Mouse (Mus musculus) ovary, postnatal 36 days (tissue): Measurements from ENCODE around the gene B3gnt9.
A peak's percentile ranks its signal among the peaks of the same experiment; 100 is the strongest.
"Not testable (repeated sequence)": the region's sequence is repeated elsewhere in the genome, so short reads cannot be mapped to it uniquely, and the experiment has no call there.

Experiments
- DNase-seq: peaks from one replicate; pipeline ENCODE4 v3.0.0; 2022; ENCODE audit warnings: low spot score, mixed read lengths

Gene B3gnt9

DNA sequence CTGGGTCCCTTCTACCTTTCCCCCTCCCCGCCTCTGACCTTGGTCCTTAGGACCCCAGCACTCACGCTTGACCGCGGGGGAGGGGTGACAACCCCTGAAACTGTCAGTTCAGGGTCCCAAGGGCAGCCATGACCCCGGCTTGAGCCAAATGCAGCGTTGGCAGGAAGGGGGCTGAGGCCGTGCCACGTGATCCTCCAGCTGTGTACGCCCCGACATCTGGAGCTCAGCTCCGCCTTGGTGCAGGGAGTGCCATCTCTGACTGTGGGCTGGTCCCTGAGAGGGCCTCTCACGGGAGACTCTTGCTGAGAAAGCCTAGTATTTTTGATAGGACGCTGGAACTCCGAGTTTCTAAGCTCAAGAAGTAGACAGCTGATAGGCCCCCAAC, at the start of gene B3gnt9:
TSS of gene B3gnt9 (minus strand) at position 188 of the 385 bp plus-strand sequence.
- peak; percentile 72 for DNase-seq

DNA sequence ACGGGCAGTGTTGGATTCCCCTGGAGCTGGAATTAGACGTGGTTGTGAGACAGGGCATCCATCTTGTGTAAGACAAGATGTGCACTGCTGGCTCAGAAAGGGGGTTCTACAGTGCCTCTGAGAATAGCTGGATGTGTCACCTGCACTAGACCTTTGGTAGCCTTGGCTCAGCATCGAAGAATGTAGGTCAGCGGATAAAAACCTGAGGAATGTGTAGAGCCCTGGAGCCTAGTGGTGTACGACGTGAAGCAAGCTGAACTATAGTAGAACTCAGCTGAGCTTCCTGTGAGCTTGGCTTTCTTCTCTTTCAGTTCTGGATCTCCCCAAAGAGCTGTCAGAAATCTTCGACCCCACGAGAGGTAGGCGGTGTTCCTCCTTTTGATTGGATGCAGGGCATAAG, 48.9 kb upstream of the B3gnt9 start:
- no peak for DNase-seq

DNA sequence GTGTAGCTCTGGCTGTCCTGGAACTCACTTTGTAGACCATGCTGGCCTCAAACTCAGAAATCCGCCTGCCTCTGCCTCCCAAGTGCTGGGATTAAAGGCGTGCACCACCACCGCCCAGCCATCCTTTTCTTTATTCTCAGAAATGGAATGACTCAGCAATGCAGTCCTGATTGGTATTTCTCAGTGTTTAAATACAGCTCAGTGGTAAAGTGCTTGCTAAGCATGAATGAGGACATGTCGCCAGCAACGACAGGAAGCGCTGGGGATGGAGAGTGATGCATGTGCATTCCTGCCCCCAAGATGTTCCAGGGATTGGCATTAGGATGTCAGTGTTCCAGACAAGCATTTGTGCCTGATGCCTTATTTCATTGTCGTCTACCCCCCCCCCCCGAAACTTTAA, 48.4 kb upstream of the B3gnt9 start:
- no peak for DNase-seq

DNA sequence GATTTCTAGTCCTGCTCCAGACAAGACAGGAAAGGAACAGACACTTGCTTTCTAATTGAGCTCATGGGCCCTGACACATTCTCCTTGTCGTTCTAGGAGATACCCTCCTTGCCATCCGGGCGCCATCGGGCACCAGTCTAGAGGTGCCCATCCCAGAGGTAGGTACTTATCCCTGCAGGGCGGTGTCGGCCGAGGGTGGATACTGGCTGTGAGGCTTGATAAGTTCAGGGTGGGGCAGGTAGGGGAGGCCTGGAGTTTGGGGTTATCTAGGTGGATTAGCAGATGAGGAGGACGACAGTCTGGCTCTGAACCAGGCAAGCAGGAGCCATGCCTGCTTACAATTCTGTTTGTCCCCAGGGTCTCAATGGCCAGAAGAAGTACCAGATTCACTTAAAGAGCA, 45.0 kb upstream of the B3gnt9 start:
- DNase-seq = no peak

DNA sequence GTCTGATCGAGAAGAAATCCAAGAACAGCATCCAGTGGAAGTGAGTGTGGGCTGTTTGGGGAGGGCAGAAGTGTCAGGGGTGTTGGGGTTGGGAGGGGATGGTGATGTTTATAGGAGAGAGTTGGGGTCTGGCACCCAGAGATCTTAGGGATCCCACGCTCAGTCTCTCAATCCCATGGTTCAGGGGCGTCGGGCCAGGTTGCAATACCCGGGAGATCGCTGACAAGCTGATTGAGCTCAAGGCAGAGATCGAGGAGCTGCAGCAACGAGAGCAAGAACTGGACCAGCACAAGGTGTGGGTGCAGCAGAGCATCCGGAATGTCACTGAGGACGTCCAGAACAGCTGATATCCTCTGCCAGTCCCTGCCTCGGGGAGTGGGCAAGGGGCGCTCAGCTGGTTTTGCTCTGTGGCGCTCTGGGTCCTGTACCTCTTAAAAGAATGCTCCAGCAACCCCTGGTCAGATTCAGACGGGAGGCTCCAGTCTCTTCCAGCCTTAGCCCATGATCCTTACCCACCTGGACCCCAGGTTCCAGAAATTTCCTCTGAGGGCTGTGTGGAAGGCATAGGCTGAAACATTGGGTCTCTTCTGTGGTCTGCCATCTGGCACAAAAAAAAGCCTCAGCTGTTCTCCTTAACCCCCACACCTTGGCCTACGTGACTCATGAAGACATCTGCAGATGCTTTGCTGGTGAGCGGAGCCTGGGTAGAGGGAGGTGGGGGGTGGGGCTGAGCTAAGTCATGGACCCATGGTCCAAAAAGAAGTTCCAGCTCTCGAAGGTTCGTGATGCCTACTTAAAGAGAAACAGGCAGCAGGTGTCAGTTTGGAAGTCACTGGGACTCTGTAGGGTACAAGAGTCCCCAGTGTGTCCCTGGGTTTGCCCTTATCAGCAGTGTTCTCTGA, 43.6 kb upstream of the B3gnt9 start:
- no peak for DNase-seq

DNA sequence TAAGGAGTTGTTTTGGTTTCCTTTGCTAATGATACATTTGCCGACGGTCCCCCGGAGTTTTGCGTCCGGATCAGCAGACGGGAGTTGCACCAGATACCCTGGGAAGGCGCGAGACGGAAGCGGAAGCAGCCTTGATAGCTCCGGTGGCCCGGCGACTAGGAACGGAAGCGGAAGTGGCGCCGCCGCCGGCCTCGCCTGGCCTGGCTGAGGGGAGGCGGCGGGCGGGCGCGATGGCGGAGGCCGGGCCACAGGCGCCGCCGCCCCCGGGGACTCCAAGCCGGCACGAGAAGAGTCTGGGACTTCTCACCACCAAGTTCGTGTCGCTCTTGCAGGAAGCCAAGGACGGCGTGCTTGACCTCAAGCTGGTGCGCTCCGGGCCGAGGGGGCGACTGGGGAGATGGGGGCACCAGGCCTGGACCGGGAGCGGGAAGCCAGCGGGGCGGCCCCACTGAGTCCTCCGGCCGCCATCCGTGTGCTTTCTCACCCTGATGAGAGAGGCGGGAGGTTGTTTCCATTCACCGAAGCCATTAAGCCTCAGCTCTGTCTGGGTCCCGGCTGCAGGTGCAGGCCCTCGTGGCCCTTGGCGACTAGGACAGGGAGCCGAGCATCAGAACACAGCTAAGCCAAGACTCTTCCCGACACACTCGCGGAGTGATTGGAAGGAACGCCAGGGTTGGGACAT, 42.7 kb upstream of the B3gnt9 start, which contains the start of gene E2f4:
TSS of gene E2f4 (plus strand) at position 153 of the 682 bp plus-strand sequence.
- peak; percentile 89 for DNase-seq

DNA sequence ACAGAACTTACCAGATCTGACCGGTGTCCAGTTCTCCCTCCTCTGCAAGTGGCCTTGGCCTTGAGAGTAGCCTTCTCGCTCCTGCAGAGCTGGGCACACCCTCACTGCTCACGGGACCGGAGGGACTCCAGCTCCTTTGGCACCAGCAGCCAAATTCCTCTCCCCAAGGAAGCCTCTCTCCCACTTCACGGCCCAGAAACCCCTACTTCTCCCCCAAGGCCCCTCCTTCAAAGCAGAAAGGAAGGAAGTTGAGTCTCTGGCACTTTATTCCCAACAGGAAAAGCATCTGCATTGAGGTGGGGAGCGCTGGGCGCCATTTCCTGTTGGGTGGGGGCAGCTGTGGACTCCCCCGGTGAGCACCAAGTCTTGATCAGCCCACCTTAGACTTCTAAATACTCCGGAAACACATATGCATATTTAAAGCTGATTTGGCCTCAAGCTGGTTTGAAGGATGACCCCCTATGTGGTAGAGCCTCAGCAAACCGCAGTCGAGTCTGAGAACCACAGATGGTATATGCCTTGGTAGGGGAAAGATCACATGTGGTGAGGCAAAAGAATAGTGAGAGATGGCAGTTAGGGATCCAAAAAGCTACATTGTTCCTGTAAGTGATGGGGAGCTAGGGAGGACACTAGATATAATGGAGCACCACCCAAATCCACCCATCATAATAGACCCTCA, 41.1 kb upstream of the B3gnt9 start, which contains the start of gene Exoc3l:
TSS of gene Exoc3l (minus strand) at position 207 of the 679 bp plus-strand sequence.
- peak; percentile 51 for DNase-seq

DNA sequence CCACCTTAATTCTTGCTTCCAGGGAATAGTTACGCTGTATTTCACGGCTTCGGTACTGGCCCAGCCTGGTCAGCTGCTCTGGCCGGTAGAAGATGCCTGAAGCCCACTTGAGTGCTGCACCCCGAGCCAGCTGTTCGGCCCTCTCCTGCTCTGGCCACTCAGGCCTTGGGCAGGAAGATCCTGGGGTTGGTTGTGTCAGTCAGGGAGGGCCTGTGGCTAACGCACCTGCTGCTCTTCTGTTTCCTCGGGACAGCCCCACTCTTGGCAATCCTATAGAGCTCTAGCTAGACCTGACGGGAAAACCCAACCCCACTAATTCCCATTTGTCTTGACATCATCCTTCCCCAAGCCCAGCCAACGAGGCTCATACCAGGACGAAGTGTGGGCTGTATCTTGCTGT, 40.3 kb upstream of the B3gnt9 start:
- no peak for DNase-seq

DNA sequence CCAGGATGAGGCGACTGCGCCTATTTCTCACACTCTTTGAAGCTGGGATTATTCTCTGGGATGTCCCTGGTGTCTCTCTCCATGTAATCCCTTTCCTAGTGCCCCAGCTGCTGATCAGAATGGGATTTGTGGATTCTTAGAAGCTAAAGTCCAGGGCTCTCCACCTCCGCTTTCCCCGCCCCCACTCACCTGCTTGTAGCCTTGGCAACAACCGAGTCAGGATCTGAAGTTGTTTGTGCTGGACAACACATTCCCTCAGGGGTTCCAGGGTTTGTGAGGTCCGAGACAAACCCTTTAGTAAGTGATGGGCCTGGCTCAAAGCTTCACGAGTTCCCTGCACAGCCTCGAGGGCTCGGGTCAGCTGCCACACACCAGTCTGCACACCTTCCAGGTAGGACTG, 39.8 kb upstream of the B3gnt9 start:
- no peak for DNase-seq

DNA sequence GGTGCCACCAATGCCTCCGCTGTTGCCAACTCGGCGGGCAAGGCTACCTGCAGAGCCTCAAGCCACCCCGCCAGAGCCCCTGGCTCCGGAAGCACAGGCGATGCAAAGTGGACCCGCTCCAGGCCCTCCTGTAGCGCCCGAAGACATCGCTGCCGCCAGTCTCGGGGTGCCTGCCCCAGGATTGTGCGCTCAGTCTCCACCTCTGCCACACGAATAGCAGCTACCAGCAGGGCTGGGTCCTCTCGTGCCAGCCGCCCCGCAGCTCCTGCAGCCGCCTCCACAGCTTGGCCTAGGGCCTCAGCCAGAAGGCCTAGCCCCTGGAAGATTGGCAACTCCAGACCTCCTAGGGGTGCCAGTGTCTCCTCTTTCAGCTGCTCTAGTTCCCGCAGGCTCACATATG, 38.5 kb upstream of the B3gnt9 start:
- DNase-seq = no peak

DNA sequence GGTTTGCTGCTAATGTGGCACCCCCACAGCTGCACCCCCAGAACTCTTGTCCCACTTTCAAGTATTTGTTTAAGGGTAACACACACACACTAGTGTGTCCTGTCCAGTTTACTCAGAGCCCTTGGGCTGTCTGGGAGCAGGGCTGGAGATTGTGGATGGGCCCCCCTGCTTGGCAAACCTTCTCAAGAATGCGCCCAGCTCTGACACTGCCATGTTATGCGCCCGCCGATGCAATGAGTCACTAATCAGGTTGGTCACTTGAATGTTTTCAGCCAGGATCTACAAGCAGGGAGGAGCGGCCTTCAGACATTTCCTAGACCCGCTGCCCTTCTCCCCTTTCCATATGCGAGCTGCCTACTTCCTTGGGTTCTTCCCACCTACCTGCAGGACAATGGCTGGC, 37.5 kb upstream of the B3gnt9 start:
- peak; percentile 3 for DNase-seq

DNA sequence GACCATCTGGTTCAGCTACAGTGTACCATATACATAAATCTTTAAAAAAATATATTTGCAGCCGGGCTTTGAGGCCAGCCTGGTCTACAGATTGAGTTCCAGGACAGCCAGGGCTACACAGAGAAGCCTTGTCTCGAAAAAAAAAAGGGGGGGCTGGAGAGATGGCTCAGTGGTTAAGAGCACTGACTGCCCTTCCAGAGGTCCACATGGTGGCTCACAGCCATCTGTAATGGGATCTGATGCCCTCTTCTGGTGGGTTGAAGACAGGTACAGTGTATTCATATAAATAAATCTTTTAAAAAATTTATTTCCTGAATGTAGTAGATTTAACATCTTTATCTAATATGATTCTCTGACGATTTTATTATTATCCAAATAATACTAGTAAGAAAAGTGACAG, 36.8 kb upstream of the B3gnt9 start:
- not testable (repeated sequence) for DNase-seq

DNA sequence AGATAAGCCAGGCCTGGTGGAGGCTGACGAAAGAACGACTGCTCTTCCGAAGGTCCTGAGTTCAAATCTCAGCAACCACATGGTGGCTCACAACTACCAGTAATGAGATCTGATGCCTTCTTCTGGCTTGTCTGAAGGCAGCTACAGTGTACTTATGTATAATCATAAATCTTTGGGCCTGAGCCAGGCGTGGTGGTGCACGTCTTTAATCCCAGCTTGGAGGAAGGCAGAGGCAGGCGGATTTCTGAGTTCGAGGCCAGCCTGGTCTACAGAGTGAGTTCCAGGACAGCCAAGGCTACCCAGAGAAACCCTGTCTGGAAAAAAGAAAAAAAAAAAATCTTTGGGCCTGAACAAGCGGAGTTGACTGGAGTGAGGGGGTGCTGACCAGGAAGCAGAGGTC, 36.4 kb upstream of the B3gnt9 start:
- peak; percentile 4 for DNase-seq

DNA sequence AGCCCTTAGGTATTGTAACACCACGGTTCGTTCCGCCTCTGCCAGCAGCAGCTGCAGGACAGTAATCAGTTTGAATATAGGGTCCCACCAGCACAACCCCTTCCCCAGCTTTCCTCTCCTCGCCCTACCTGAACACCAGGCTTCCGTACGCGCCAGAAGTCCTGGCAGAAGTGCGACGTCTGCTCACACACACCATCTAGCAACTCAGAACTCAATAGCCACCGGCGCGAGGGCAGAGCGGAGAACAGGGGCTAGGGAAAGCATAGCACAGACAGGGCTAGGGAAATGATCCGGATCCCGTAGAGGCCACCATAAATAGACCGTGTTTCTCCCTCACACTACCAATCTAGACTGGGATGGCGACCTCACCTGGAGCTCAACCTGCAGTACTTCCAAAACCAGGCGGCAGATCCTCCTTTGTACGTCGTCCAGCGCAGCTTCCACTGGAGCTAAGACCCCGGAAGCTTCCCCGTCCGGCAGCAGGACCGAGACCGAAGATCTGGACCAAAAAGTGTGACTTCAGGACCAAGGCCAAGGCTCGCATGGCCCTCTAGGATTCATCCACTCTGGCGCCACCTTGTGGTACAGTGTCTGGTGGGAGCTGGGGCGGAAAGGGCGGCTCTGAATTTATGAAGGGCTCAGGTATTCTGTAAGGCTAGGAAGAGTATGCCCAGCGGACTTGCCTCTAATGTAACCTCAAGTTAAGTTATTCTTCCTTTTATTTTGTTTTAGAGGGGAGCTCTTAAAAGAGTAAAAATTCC, 35.8 kb upstream of the B3gnt9 start:
- DNase-seq = peak; percentile 85

DNA sequence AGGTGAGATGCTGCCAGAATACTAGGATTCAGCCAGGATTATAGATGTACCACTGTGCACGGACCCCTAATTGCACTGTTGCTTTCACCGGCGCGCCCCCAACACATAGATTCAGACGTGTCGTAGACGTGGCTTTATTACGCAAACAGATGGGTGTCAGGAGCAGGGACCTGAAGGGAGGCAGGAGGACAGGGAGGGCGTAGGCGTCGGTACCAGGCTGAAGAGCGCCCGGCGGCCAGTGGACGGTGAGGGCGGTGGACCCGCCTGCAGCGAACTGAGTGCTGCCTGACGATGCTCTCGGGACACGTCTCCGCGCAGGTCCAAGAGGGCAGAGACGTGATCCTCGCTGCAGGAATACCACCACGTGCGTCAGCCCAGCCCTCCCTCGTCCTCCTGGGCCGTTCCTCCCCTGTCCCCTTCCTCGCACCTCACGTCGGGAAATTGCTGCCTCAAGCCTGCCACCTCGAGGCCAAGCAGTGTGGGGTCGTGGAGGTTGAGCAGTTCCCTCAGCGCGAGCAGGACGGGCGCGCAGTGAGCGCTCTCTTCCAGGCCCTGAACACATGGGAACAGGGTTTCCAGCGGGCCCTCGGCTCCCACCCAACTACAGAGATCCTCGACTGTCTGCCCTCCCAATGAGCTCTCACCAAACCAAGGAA, 35.0 kb upstream of the B3gnt9 start, which contains the start of gene 4931428F04Rik:
TSS of gene 4931428F04Rik (minus strand) at position 60 of the 656 bp plus-strand sequence.
- peak; percentile 61 for DNase-seq

DNA sequence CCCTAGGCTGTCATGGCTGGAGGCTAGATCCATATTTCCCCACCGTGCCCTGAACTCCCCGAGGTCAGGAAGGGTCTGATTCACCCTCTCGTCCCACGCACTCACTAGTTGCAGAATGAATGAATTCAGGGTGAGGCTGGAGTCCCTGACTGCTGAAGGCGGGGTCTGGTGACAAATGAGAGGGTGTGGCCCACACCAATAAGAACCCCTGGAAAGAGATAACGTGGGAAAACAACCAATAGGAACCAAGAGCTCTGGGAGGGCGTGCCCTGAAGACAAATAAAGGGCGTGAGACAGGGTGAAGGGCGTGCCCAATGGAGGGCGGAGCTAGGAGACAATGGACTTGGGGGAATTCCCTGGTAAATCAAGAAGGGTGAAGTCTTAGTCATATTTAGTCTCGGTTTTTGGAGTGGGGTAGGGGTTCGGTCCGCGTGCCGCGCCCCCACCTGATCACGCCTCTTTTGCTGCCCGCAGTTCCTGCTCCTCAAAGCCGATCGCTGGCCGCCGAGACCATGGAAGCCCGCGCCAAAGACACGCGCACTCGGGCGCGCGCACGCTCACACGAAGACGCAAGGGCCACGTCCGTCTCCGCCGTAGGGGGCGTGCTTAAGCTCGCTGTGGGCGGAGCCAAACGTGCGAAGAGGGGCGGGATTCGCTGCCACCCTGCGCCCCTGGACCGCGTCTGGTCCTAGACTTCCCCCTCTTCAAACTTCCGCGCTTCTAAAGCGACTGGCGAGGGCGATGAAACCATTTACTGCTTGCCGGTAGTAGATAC, 34.2 kb upstream of the B3gnt9 start:
- peak; percentile 93 for DNase-seq

DNA sequence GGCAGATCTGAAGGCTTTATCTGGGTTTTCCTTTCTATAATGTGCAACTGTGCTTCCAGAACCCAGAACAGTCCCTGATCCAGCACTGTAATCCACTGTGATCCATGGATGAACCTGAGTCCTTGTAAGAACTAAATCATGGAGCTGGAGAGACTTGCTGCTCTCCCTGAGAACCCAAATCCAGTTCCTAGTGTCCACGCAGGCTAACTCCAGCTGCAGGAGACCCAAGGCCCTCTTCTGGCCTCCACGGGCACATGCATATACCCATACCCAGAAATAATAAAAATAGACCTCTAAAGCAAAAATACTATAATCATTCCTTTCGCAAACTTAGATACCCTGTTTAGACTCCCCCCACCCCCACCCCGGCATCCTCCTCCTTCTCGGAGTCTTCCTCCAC, 33.3 kb upstream of the B3gnt9 start:
- peak; percentile 2 for DNase-seq

DNA sequence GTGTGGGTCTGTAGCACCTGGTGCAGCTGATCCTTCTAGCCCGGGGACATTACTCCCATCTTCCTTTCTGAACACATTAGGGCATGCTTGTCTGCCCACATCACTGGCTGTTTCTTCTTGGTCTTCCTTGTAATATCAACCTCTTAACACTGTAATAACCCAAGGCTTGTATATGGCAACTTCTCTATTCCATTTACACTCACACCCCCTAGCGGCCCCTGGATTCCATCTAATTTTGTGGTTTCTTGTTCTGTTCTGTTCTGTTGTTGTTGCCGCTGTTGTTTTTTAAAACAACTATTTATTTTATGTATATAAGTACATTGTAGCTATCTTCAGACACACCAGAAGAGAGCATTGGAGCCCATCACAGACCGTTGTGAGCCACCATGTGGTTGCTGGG, 32.0 kb upstream of the B3gnt9 start:
- DNase-seq = no peak

DNA sequence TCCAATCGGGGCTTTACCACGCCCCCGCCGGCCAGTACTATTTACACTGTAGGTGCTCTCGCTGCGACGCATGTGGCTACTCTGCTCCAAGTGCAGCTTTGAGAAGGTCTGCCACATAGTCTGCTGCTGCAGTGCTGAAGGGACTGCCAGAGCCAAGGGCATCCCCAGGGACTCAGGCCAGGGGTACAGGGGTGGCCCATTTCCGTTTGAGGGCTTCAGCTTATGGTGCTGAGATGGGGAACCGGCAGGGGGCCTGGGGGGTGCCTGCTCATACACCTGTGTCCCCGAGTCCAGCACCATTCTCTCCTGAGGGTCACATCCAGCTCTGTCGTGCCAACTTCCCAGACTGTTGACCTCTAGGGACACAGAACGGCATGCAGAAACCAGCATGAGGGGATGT, 30.6 kb upstream of the B3gnt9 start:
- DNase-seq = no peak

DNA sequence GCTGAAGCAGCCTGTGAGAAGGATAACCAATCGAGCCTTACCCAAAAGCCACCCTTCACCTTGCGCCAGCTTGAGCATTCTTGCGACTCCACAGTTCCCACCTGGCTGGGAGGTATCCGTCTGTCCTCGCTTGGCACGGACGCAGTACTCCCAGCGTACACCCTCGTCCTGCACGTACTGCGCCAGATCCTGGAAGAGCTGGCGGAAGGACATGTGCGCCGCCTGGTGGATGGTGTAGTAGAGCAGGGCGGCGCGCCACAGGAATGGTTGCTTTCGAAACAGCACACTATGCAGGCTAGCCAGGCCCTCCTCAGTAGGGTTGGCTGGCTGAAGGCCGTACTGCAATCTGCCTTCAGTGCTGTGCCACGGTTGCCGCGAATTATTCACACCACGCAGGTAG, 28.1 kb upstream of the B3gnt9 start:
- DNase-seq = peak; percentile 55
